Mouse (Mus musculus): Measurements from ENCODE around the gene Macrod2. TPM values are rescaled to one million over a fixed set of nuclear protein-coding genes. Genes with fewer than 3 reads are reported as not detected.

Gene Macrod2
- polyA plus RNA-seq, 1 experiment, result 16.3 TPM

DNA sequence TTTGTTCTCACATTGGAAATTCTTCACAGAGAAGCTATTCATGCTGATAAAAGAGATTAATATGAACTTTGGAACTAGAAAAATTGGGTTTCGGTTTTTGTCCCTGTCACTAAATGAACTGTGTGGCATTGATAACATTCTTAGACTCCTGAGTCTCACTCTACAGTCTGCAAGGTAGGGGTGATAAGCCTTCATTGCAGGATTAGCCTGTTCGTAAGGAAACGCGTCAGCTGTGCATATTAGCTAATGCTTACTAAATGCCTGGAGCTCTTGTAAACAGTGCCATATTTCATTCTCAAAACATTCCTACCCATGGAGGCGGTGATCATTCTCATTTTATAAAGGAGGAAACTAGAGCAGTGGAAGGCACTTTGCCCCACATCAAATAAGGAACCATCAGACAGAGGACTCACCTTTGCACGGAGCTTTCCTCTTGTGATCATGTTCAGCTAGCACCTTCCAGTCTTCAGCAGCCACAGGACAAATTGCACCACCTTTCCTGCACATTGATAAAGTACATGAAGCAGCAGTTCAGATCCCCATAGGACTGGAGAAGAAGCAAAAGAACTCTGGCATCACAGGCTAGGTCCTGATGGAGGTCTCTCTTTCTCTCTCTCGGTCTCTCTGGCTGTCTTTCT, 891.1 kb downstream of the Macrod2 start:
- TF ChIP-seq CTCF (IDR thresholded peaks at IDR 0.05; ENCODE audit: control insufficient read depth, insufficient read depth, insufficient replicate concordance, low read depth, low read length), result no peak
- TF ChIP-seq POLR2A (IDR thresholded peaks at IDR 0.05; ENCODE audit: control insufficient read depth, low read depth, low read length), result no peak
- H3K4me1 ChIP-seq (ENCODE audit: control insufficient read depth, insufficient read depth, low read length), result no peaks in the 10 kb centered on the region
- H3K36me3 ChIP-seq (ENCODE audit: control insufficient read depth, insufficient read depth, low read length), result no peaks in the 10 kb centered on the region
- no peak overlapping the region for H3K27ac ChIP-seq (ENCODE audit: control insufficient read depth, insufficient read depth, low read depth, low read length)
- H3K27me3 ChIP-seq (ENCODE audit: control insufficient read depth, insufficient read depth, low read length), result no peaks in the 10 kb centered on the region
- no peak overlapping the region for H3K4me3 ChIP-seq (ENCODE audit: control insufficient read depth, low read depth, low read length)

DNA sequence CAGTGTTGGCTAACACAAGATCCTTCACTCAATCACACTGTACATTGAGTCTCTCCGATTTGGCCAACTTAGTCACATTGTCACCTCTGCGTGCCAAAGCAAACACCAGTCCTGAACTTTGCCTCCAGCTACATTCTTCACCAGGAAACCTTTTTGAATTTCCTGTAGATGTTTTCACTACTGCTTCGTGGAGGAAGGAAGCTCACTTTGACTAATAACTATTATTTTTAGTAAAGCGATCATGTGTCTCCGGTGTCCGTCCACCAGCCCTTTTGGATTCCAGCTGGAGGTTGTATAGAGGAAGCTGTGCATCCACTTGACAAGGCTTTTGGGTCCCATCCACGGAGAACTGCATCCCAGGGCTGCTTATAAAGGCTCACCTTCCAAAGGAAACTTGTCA, 893.4 kb downstream of the Macrod2 start:
- Histone ChIP-seq H3K4me1 (ENCODE audit: control insufficient read depth, insufficient read depth, low read length) (no peaks in the 10 kb centered on the region), H3K27ac (ENCODE audit: control insufficient read depth, insufficient read depth, low read depth, low read length) (no peak overlapping the region)
- no peak for TF ChIP-seq CTCF (IDR thresholded peaks at IDR 0.05; ENCODE audit: control insufficient read depth, insufficient read depth, insufficient replicate concordance, low read depth, low read length)
- no peak for TF ChIP-seq POLR2A (IDR thresholded peaks at IDR 0.05; ENCODE audit: control insufficient read depth, low read depth, low read length)

DNA sequence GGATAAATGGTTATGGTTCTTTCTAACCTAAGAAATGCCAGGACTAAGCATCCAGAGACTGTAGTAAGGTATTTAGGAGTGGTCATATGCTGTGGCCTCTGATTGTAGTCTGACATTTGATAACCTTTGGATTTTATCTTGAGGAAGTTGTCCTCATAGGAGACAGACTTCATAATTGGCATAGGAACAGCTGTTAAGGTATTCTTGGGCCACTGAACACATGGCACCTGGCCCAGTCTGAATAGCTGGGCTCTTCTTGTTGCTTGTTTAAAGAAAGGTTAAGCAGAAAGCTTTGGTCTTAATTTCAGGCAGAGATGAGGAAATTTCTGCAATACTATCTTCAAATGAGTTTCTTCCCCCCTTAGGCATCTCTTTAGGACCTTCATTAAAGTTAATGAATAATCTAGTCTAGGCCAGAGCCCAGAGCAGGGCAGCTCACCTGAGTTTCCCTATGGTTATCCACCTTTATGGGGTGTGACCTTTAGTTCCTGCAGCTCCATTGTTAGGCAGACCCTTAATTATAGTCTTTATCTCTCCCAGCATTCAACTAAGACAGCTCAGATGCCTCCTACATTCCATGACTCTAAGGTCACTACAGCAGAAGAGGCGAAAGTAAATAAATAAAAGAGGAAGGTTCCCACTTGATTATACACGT, 894.1 kb downstream of the Macrod2 start:
- no peak for TF ChIP-seq CTCF (IDR thresholded peaks at IDR 0.05; ENCODE audit: control insufficient read depth, insufficient read depth, insufficient replicate concordance, low read depth, low read length)
- TF ChIP-seq POLR2A (IDR thresholded peaks at IDR 0.05; ENCODE audit: control insufficient read depth, low read depth, low read length), result no peak
- Histone ChIP-seq H3K36me3 (ENCODE audit: control insufficient read depth, insufficient read depth, low read length) (no peaks in the 10 kb centered on the region), H3K27ac (ENCODE audit: control insufficient read depth, insufficient read depth, low read depth, low read length) (no peak overlapping the region), H3K4me1 (ENCODE audit: control insufficient read depth, insufficient read depth, low read length) (no peaks in the 10 kb centered on the region), H3K27me3 (ENCODE audit: control insufficient read depth, insufficient read depth, low read length) (no peaks in the 10 kb centered on the region), H3K4me3 (ENCODE audit: control insufficient read depth, low read depth, low read length) (no peak overlapping the region)

More for the DNA sequence above, 893.4 kb downstream of the Macrod2 start:
- H3K4me3 ChIP-seq (ENCODE audit: control insufficient read depth, low read depth, low read length), result no peak overlapping the region
- H3K27me3 ChIP-seq (ENCODE audit: control insufficient read depth, insufficient read depth, low read length), result no peaks in the 10 kb centered on the region
- H3K36me3 ChIP-seq (ENCODE audit: control insufficient read depth, insufficient read depth, low read length), result no peaks in the 10 kb centered on the region

DNA sequence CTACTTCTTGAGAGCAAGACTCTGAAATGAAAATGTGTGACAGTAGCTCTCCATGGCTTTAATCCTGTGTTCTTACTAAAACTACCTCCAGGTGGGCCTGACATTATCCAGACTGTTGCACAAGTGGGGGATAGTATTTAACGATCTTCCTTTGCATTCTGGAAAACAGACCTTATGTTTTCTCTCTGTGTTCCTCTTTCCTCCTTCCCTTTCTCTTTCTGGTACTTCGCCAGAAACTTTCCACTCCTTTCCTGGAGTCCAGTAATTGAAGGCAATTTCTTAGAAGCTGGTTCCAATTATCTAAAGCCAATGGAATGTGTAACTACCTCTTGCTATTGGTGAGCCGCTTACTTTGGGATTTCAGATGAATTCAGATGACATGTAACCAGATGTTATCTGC, 897.7 kb downstream of the Macrod2 start:
- Histone ChIP-seq H3K4me1 (ENCODE audit: control insufficient read depth, insufficient read depth, low read length) (no peaks in the 10 kb centered on the region), H3K27me3 (ENCODE audit: control insufficient read depth, insufficient read depth, low read length) (no peaks in the 10 kb centered on the region), H3K36me3 (ENCODE audit: control insufficient read depth, insufficient read depth, low read length) (no peaks in the 10 kb centered on the region), H3K27ac (ENCODE audit: control insufficient read depth, insufficient read depth, low read depth, low read length) (no peak overlapping the region), H3K4me3 (ENCODE audit: control insufficient read depth, low read depth, low read length) (no peak overlapping the region)
- TF ChIP-seq POLR2A (IDR thresholded peaks at IDR 0.05; ENCODE audit: control insufficient read depth, low read depth, low read length) (no peak), CTCF (IDR thresholded peaks at IDR 0.05; ENCODE audit: control insufficient read depth, insufficient read depth, insufficient replicate concordance, low read depth, low read length) (no peak)

DNA sequence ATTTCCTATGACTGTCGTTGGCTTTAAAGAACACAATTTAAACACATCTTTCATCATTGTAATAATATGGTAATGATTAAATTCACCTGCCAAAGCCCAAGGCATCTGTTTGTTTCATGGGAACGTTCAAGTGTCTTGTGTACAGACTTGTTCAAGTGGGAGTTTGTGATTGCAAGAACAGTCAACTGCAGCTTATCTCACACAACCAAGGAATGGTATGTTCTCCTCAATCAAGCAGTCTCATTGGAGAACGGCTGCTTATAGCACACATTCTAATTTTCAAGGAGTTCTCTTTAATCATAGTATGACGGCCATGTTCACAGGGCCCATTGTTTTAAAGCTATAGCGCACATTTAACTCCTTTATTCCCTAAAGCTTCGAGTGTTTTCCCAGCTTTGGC, 904.1 kb downstream of the Macrod2 start:
- no peak overlapping the region for H3K27ac ChIP-seq (ENCODE audit: control insufficient read depth, insufficient read depth, low read depth, low read length)
- H3K4me1 ChIP-seq (ENCODE audit: control insufficient read depth, insufficient read depth, low read length), result no peaks in the 10 kb centered on the region
- TF ChIP-seq POLR2A (IDR thresholded peaks at IDR 0.05; ENCODE audit: control insufficient read depth, low read depth, low read length) (no peak), CTCF (IDR thresholded peaks at IDR 0.05; ENCODE audit: control insufficient read depth, insufficient read depth, insufficient replicate concordance, low read depth, low read length) (no peak)
- no peaks in the 10 kb centered on the region for H3K27me3 ChIP-seq (ENCODE audit: control insufficient read depth, insufficient read depth, low read length)
- no peak overlapping the region for H3K4me3 ChIP-seq (ENCODE audit: control insufficient read depth, low read depth, low read length)
- H3K36me3 ChIP-seq (ENCODE audit: control insufficient read depth, insufficient read depth, low read length), result no peaks in the 10 kb centered on the region

DNA sequence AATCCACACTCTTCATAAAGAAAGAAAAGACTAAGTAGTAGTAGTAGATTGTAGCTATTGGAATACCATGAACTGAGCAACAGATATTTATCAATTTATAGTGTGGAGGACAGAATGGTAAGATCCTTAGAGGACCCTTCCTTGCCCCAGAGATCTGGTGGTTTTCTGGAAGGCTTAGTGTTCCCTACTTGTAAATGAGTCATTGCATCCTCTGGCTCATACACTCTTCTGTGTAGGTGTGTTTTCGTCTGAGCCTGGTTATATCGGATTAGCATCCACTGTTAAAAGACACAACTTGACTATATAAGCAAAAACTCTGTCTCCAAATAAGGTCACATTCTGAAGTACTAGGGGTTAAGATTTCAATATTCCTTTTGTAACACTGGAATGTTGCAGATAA, 905.9 kb downstream of the Macrod2 start:
- Histone ChIP-seq H3K27me3 (ENCODE audit: control insufficient read depth, insufficient read depth, low read length) (no peaks in the 10 kb centered on the region), H3K4me1 (ENCODE audit: control insufficient read depth, insufficient read depth, low read length) (no peaks in the 10 kb centered on the region), H3K4me3 (ENCODE audit: control insufficient read depth, low read depth, low read length) (no peak overlapping the region), H3K36me3 (ENCODE audit: control insufficient read depth, insufficient read depth, low read length) (no peaks in the 10 kb centered on the region), H3K27ac (ENCODE audit: control insufficient read depth, insufficient read depth, low read depth, low read length) (no peak overlapping the region)
- TF ChIP-seq CTCF (IDR thresholded peaks at IDR 0.05; ENCODE audit: control insufficient read depth, insufficient read depth, insufficient replicate concordance, low read depth, low read length) (no peak), POLR2A (IDR thresholded peaks at IDR 0.05; ENCODE audit: control insufficient read depth, low read depth, low read length) (no peak)

DNA sequence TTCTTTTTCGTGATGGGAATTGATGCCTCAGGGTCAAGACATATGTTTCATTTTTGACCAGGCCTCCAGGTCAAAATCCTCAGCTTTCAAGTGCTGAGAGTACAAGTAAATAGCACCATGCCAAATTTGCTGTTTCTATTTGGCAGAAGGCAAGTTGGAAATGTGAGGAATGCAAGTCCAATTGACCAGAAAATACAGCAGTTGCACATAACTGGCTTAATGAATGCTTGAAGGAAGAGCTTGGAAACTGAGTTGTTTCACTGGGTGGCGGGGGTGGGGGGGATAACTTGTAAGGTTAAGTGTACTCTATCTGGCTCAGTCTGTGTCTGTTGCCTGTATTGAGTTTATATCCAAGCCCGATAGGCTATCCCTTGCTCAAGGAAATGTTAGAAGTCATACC, 913.3 kb downstream of the Macrod2 start:
- no peaks in the 10 kb centered on the region for H3K36me3 ChIP-seq (ENCODE audit: control insufficient read depth, insufficient read depth, low read length)
- no peaks in the 10 kb centered on the region for H3K4me1 ChIP-seq (ENCODE audit: control insufficient read depth, insufficient read depth, low read length)
- no peak overlapping the region for H3K4me3 ChIP-seq (ENCODE audit: control insufficient read depth, low read depth, low read length)
- no peaks in the 10 kb centered on the region for H3K27me3 ChIP-seq (ENCODE audit: control insufficient read depth, insufficient read depth, low read length)
- TF ChIP-seq CTCF (IDR thresholded peaks at IDR 0.05; ENCODE audit: control insufficient read depth, insufficient read depth, insufficient replicate concordance, low read depth, low read length) (no peak), POLR2A (IDR thresholded peaks at IDR 0.05; ENCODE audit: control insufficient read depth, low read depth, low read length) (no peak)
- no peak overlapping the region for H3K27ac ChIP-seq (ENCODE audit: control insufficient read depth, insufficient read depth, low read depth, low read length)

Data from testis, adult 2 months (tissue).